ENCODE assay signal across 8 mouse cellular contexts in genomic region chr2:71366618-71367124, GRCm38 (mm10). TPM values are rescaled to one million over a fixed set of nuclear protein-coding genes. Genes with fewer than 3 reads are reported as not detected.
DNase-seq lines count a peak whose midpoint lies in the region; ATAC-seq and TF ChIP-seq lines count a peak whose summit lies in the region.

No protein-coding gene starts in this region.

- no peak for ATAC-seq in intestine, embryonic 14.5 days (replicated peaks; ENCODE audit: low FRiP score, low TSS enrichment, low read depth)
- ATAC-seq in midbrain, embryonic 15.5 days (replicated peaks) = no peak

- no peaks in the 10 kb centered on the region for H3K36me3 ChIP-seq in thymus, adult 2 months (ENCODE audit: control insufficient read depth, insufficient read depth, low read length)
- H3K36me3 ChIP-seq in intestine, embryonic 14.5 days (ENCODE audit: control insufficient read depth, insufficient read depth, low read length) = no peaks in the 10 kb centered on the region
- no peaks in the 10 kb centered on the region for H3K36me3 ChIP-seq in midbrain, embryonic 15.5 days (replicated peaks)

- WGBS in cerebellum, adult 2 months = 4% methylated on average over 9 of the region's 9 CpGs
- 1% methylated on average over 9 of the region's 9 CpGs for WGBS in thymus, adult 2 months
- 16% methylated on average over 9 of the region's 9 CpGs for WGBS in intestine, embryonic 14.5 days
- WGBS in midbrain, embryonic 15.5 days = 21% methylated on average over 9 of the region's 9 CpGs

- H3K4me3 ChIP-seq in cerebellum, adult 2 months (replicated peaks; ENCODE audit: insufficient read depth, low read depth, low read length) = peak overlapping the region; percentile 93
- peak overlapping the region; percentile 90 for H3K4me3 ChIP-seq in thymus, adult 2 months (ENCODE audit: control insufficient read depth, insufficient read depth, low read length)
- H3K4me3 ChIP-seq in intestine, embryonic 14.5 days (ENCODE audit: low read depth, low read length) = peak overlapping the region; percentile 73
- H3K4me3 ChIP-seq in midbrain, embryonic 15.5 days = peak overlapping the region; percentile 90

- no peak for TF ChIP-seq POLR2A in cerebellum, adult 2 months (IDR thresholded peaks at IDR 0.05; ENCODE audit: borderline replicate concordance, insufficient read depth, low read length)
- no peak for TF ChIP-seq POLR2A in thymus, adult 2 months (IDR thresholded peaks at IDR 0.05; ENCODE audit: control insufficient read depth, extremely low read depth, insufficient read depth, low read length, poor library complexity)

- peak overlapping the region; percentile 80 for H3K4me2 ChIP-seq in intestine, embryonic 14.5 days (ENCODE audit: low read length)
- H3K4me2 ChIP-seq in midbrain, embryonic 15.5 days = peak overlapping the region; percentile 70

- TF ChIP-seq CTCF in cerebellum, adult 2 months (IDR thresholded peaks at IDR 0.05; ENCODE audit: borderline replicate concordance, insufficient read depth, low read depth, low read length) = no peak
- no peak for TF ChIP-seq CTCF in thymus, adult 2 months (IDR thresholded peaks at IDR 0.05; ENCODE audit: borderline replicate concordance, control insufficient read depth, extremely low read depth, insufficient read depth, low read length, poor library complexity)

- no peak for DNase-seq in cerebellum, adult 2 months
- no peak for DNase-seq in cerebellum, adult 11 months
- no peak for DNase-seq in thymus, adult 2 months
- DNase-seq in thymus, postnatal 25 days = no peak
- DNase-seq in intestine, embryonic 14.5 days (ENCODE audit: low spot score) = no peak
- no peak for DNase-seq in thymus, postnatal 0 days (ENCODE audit: low spot score)
- DNase-seq in thymus, adult 18-20 months = no peak

- H3K27me3 ChIP-seq in cerebellum, adult 2 months (ENCODE audit: control insufficient read depth, insufficient read depth, low read length) = no peaks in the 10 kb centered on the region
- H3K27me3 ChIP-seq in thymus, adult 2 months (ENCODE audit: control insufficient read depth, insufficient read depth, low read length) = no peaks in the 10 kb centered on the region
- H3K27me3 ChIP-seq in intestine, embryonic 14.5 days (replicated peaks; ENCODE audit: control insufficient read depth, insufficient read depth, low read length) = no peaks in the 10 kb centered on the region
- no peaks in the 10 kb centered on the region for H3K27me3 ChIP-seq in midbrain, embryonic 15.5 days (replicated peaks)

- H3K9me3 ChIP-seq in intestine, embryonic 14.5 days (ENCODE audit: control insufficient read depth, low read length) = no peaks in the 10 kb centered on the region
- H3K9me3 ChIP-seq in midbrain, embryonic 15.5 days = no peaks in the 10 kb centered on the region

- H3K9ac ChIP-seq in intestine, embryonic 14.5 days (ENCODE audit: low read length) = peak overlapping the region; percentile 63
- peak overlapping the region; percentile 93 for H3K9ac ChIP-seq in midbrain, embryonic 15.5 days

- no peaks in the 10 kb centered on the region for H3K4me1 ChIP-seq in cerebellum, adult 2 months (ENCODE audit: control insufficient read depth, insufficient read depth, low read length)
- H3K4me1 ChIP-seq in thymus, adult 2 months (replicated peaks; ENCODE audit: control insufficient read depth, insufficient read depth, low read length) = peaks cover 4% of the 10 kb centered on the region
- H3K4me1 ChIP-seq in intestine, embryonic 14.5 days (replicated peaks; ENCODE audit: control insufficient read depth, insufficient read depth, low read length) = no peaks in the 10 kb centered on the region; the same call in 1 of the 2 replicates
- peaks cover 24% of the 10 kb centered on the region for H3K4me1 ChIP-seq in midbrain, embryonic 15.5 days

- peak overlapping the region; percentile 84 for H3K27ac ChIP-seq in cerebellum, adult 2 months (ENCODE audit: insufficient read depth, low read length)
- peak overlapping the region; percentile 40 for H3K27ac ChIP-seq in thymus, adult 2 months (ENCODE audit: control insufficient read depth, insufficient read depth, low read length)
- no peak overlapping the region for H3K27ac ChIP-seq in intestine, embryonic 14.5 days (ENCODE audit: low read depth)
- H3K27ac ChIP-seq in midbrain, embryonic 15.5 days = peak overlapping the region; percentile 89

RNA-seq across cellular contexts. Expression of gene Slc25a12, which starts 0.9 kb away (rescaled TPM):
- polyA plus RNA-seq in cerebellum, adult 2 months (2012; rRNA removed) = 135 and 139 TPM in 2 replicates
- polyA plus RNA-seq in thymus, adult 2 months (2012; rRNA removed) = 52.2 and 52.9 TPM in 2 replicates
- polyA plus RNA-seq in intestine, embryonic 14.5 days (2014; fragmentation: Nextera tagmentation; extraction: Ambion mirVana) = 27.5 and 30.7 TPM in 2 replicates
- 101 and 109 TPM in 2 replicates for polyA plus RNA-seq in midbrain, embryonic 15.5 days (2015; fragmentation: Nextera tagmentation; extraction: Ambion mirVana)
- polyA plus RNA-seq in thymus, postnatal 0 days (2015; fragmentation: Nextera tagmentation; extraction: Ambion mirVana) = 63.2 and 69.6 TPM in 2 replicates

RNA-seq across cellular contexts. Expression of gene Hat1, which starts 22.1 kb away (rescaled TPM):
- polyA plus RNA-seq in cerebellum, adult 2 months (2012; rRNA removed) = 23.5 and 24.0 TPM in 2 replicates
- 12.3 and 12.9 TPM in 2 replicates for polyA plus RNA-seq in thymus, adult 2 months (2012; rRNA removed)
- polyA plus RNA-seq in intestine, embryonic 14.5 days (2014; fragmentation: Nextera tagmentation; extraction: Ambion mirVana) = 116 and 126 TPM in 2 replicates
- 42.2 and 45.7 TPM in 2 replicates for polyA plus RNA-seq in midbrain, embryonic 15.5 days (2015; fragmentation: Nextera tagmentation; extraction: Ambion mirVana)
- polyA plus RNA-seq in thymus, postnatal 0 days (2015; fragmentation: Nextera tagmentation; extraction: Ambion mirVana) = 147 and 157 TPM in 2 replicates
